Mouse (Mus musculus): Measurements from ENCODE around the gene Epm2aip1.

GRCm38 (mm10) chr9:111275156-111275555 is 3.4 kb downstream of the Epm2aip1 start:
- TF ChIP-seq CTCF (IDR thresholded peaks at IDR 0.05; ENCODE audit: insufficient read depth, low read depth, low read length) (no peak), POLR2A (IDR thresholded peaks at IDR 0.05; ENCODE audit: insufficient read depth, low read depth, low read length) (no peak)
